ENCODE assay signal across 18 mouse cellular contexts in the genomic region with DNA sequence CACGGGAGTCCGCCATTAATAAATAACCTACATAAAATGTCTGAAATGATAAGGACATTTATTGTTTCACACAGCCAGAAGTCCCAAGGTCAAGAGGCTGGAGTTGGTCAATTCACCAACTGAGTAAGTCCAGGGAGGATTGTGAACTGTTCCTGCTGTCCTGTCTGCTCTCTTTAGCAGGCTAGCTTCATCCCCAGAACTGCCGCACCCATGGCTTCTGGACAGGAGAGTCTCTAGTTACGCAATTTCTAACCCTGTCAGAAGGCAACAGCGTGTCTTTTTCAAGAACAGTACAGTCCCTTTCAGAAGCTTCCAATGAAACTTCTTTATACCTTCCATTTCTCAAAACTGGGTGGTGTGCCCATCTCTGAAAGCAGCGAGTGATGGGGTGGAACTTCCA. TPM values are rescaled to one million over a fixed set of nuclear protein-coding genes. Genes with fewer than 3 reads are reported as not detected.
"Had no signal": no experiment of that assay in that cellular context is flagged by ENCODE, and none has a peak within 500 bp of the region (broad histone marks: within the 10 kb centered on the region; RNA-seq: fewer than 3 reads in every experiment).

No protein-coding gene starts in this region.

- H3K27ac ChIP-seq: hindbrain, embryonic 14.5 days; layer of hippocampus, adult 2 months; limb, embryonic 15.5 days; liver, embryonic 13.5 days; macrophage; midbrain, embryonic 15.5 days; neural tube, embryonic 12.5 days; stomach, embryonic 15.5 days had no signal

- ATAC-seq: liver, postnatal 0 days; midbrain, embryonic 15.5 days had no signal

- H3K27me3 ChIP-seq: midbrain, embryonic 15.5 days had no signal

- H3K4me1 ChIP-seq: liver, embryonic 13.5 days; megakaryocyte, embryonic 14.5 days had no signal

- H3K9me3 ChIP-seq: limb, embryonic 15.5 days; liver, embryonic 13.5 days; midbrain, embryonic 15.5 days; neural tube, embryonic 12.5 days; stomach, embryonic 15.5 days had no signal

- H3K4me2 ChIP-seq: hindbrain, embryonic 14.5 days; limb, embryonic 15.5 days; liver, embryonic 13.5 days; midbrain, embryonic 11.5 days; midbrain, embryonic 15.5 days; neural tube, embryonic 12.5 days; stomach, embryonic 15.5 days had no signal

- H3K4me3 ChIP-seq: layer of hippocampus, adult 2 months; limb, embryonic 15.5 days; liver, embryonic 13.5 days; megakaryocyte, embryonic 14.5 days; midbrain, embryonic 15.5 days; neural tube, embryonic 12.5 days; stomach, embryonic 15.5 days had no signal

- H3K9ac ChIP-seq: hindbrain, embryonic 14.5 days; limb, embryonic 15.5 days; liver, embryonic 13.5 days; liver, postnatal 0 days; midbrain, embryonic 15.5 days; neural tube, embryonic 12.5 days; stomach, embryonic 15.5 days had no signal

- H3K36me3 ChIP-seq: limb, embryonic 15.5 days; liver, embryonic 13.5 days; midbrain, embryonic 15.5 days; neural tube, embryonic 12.5 days; stomach, embryonic 15.5 days had no signal

- DNase-seq: kidney, adult 18-20 months; kidney, postnatal 10 days; kidney, postnatal 4 days; left cerebral cortex, postnatal 4 days; liver, embryonic 13.5 days; liver, postnatal 0 days; thymus, adult 2 months; thymus, postnatal 25 days had no signal

RNA-seq across cellular contexts. Expression of a gene that starts 1.9 kb away (rescaled TPM):
- polyA plus RNA-seq: macrophage; testis, adult 2 months had no signal
